Mouse (Mus musculus) splenic B cell, adult 2 months (primary cell): ENCODE measurements around the gene Klf15.

Experiments
- DNase-seq: peaks from one replicate; pipeline ENCODE4 v3.0.0-alpha.2; 2011; ENCODE audit warnings: low read depth, low spot score
- H3K27me3 ChIP-seq: 2 replicates; pipeline ENCODE4 v1.6.1; 2012; ENCODE audit warnings: mild to moderate bottlenecking, low read length, moderate library complexity, mixed read lengths; ENCODE audit not compliant: control insufficient read depth, poor library complexity, insufficient read depth, severe bottlenecking
- H3K36me3 ChIP-seq: 2 replicates; pipeline ENCODE4 v1.6.1; 2012; ENCODE audit warnings: mild to moderate bottlenecking, low read length, moderate library complexity, mixed read lengths; ENCODE audit not compliant: control insufficient read depth, poor library complexity, insufficient read depth, severe bottlenecking

The Klf15 gene

DNA sequence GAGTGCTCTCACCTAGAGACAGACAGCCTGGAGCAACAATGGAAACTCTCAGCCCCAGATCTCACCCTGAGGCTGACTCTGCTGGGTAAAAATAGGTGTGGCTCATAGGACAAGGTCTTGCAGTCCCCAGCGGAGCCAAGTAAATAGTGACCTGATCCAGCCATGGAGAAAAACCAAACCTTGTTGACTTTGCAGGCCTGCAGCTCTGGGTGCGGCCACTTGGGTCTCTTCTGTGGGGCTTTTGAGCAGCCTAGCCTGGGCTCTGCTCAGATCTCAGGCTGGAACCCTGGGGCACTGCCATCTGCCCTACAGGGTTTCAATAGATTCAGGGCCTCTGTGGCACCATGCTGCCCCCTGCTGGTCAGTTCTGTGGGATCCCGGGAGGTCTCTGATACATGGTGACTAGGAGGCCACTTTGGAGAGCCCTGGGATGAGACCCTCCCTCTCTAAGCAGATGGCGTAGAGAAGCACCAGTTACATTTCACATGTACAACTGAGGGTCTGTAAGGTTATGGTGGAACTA lies 52.6 kb downstream of the Klf15 start:
- Histone ChIP-seq H3K27me3 (no peaks in the 10 kb centered on the region), H3K36me3 (no peaks in the 10 kb centered on the region)
- peak; percentile 30 for DNase-seq

DNA sequence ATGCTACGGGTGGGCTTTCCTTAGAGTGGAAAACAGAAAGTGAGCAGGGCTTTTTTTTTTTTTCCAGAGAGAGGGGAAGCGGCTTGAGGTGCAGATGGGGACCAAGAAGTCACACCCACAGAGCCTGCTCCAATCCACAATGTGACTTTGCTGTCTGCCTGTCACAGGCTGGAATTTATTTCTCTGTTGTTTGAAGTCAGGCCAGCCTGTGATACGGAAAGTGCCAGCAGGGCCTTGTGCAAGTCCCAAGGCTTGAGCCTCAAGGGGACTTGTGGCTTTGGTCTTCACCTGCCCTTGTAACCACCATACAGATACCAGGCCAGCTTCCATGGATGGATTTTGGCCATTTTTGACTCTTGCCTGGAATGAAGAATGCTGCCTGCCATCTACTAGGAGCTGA lies 56.5 kb downstream of the Klf15 start:
- no peaks in the 10 kb centered on the region for H3K36me3 ChIP-seq
- no peaks in the 10 kb centered on the region for H3K27me3 ChIP-seq
- no peak for DNase-seq

DNA sequence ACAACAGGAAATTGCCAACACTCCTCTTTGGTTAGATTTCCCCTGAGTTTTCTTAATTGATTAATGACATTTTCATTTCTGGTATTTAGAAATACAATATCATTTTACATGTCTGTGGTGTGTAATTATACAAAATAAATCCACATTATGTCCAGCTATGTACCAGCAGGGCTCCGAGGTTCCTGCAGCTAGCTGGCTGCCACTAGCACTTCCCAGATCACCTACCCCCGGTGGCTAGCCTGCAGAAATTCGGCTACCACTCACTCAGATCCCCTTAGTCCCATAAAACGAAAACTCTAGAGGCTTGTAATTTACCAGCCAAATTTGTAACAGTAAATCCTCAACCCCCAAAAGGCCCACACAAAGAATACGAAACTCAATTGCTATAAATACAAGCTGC lies 57.0 kb downstream of the Klf15 start:
- no peaks in the 10 kb centered on the region for H3K27me3 ChIP-seq
- no peaks in the 10 kb centered on the region for H3K36me3 ChIP-seq
- no peak for DNase-seq
